Mouse (Mus musculus) C2C12 (cell line): Measurements from ENCODE around the gene Clasp2. TPM values are rescaled to one million over a fixed set of nuclear protein-coding genes. Genes with fewer than 3 reads are reported as not detected.
"Not testable (repeated sequence)": the region's sequence is repeated elsewhere in the genome, so short reads cannot be mapped to it uniquely, and the experiment has no call there.

Source experiments
- H3K27me3 ChIP-seq: one replicate; pipeline ENCODE4 v1.6.1; 2011; ENCODE audit not compliant: control insufficient read depth, insufficient read depth, insufficient read length
- H3K36me3 ChIP-seq: one replicate; pipeline ENCODE4 v1.6.1; 2011; ENCODE audit not compliant: control insufficient read depth, insufficient read depth
- H3K4me3 ChIP-seq: one replicate; pipeline ENCODE4 v1.5.1; 2011; ENCODE audit warnings: mild to moderate bottlenecking, control low read depth; ENCODE audit not compliant: poor library complexity, insufficient read depth, severe bottlenecking
- H3K79me2 ChIP-seq: one replicate; pipeline ENCODE4 v1.6.1; 2011; ENCODE audit not compliant: control insufficient read depth, insufficient read depth
- H3K79me3 ChIP-seq: one replicate; pipeline ENCODE4 v1.6.1; 2011; ENCODE audit warnings: low read depth, control low read depth
- H3ac ChIP-seq: one replicate; pipeline ENCODE3; 2011; ENCODE audit warnings: low read depth; ENCODE audit not compliant: control insufficient read depth, insufficient read length
- CEBPB ChIP-seq: IDR thresholded peaks from one replicate; pipeline ENCODE4 v1.6.1; 2011; ENCODE audit warnings: low read depth, mild to moderate bottlenecking, control low read depth, moderate library complexity
- CTCF ChIP-seq: IDR thresholded peaks from one replicate; pipeline ENCODE4 v1.5.1; 2011; ENCODE audit not compliant: control insufficient read depth, insufficient read depth, insufficient read length
- FOSL1 ChIP-seq: IDR thresholded peaks from one replicate; pipeline ENCODE4 v1.8.0; 2011; ENCODE audit warnings: mild to moderate bottlenecking, low read length; ENCODE audit not compliant: poor library complexity, insufficient read depth, severe bottlenecking
- MAX ChIP-seq: IDR thresholded peaks from one replicate; pipeline ENCODE4 v1.6.1; 2011; ENCODE audit warnings: mild to moderate bottlenecking, control low read depth
- MYOD1 ChIP-seq: IDR thresholded peaks from one replicate; pipeline ENCODE4 v1.6.1; 2011; ENCODE audit warnings: low read depth; ENCODE audit not compliant: control insufficient read depth, insufficient read length
- MYOG ChIP-seq: IDR thresholded peaks from one replicate; pipeline ENCODE4 v1.6.1; 2011; ENCODE audit not compliant: control insufficient read depth, insufficient read length; ENCODE audit errors: extremely low read depth
- USF1 ChIP-seq: IDR thresholded peaks from one replicate; pipeline ENCODE4 v1.6.1; 2011; ENCODE audit warnings: low read depth, mild to moderate bottlenecking, control low read depth, moderate library complexity
- polyA plus RNA-seq: library from polyadenylated mRNA; unstranded; fragments of >200 nt; fragmentation: generic; extraction: Trizol; gene quantifications from one replicate; pipeline ENCODE4 v1.2.1, GENCODE M21; 2012; ENCODE audit warnings: missing spikeins

The Clasp2 gene
- polyA plus RNA-seq, 1 experiment, result 8.8 TPM

- TF ChIP-seq MAX, result no peak
- no peak for TF ChIP-seq MYOD1
- TF ChIP-seq MYOG, result no peak
- TF ChIP-seq CEBPB, result no peak
- no peak for TF ChIP-seq CTCF
- no peak for TF ChIP-seq USF1
- TF ChIP-seq FOSL1, result no peak
- H3K4me3 ChIP-seq, result no peak overlapping the region
- no peak overlapping the region for H3ac ChIP-seq
- H3K79me3 ChIP-seq, result no peaks in the 10 kb centered on the region
- no peaks in the 10 kb centered on the region for H3K27me3 ChIP-seq
- H3K36me3 ChIP-seq, result peaks cover 20% of the 10 kb centered on the region
- H3K79me2 ChIP-seq, result no peaks in the 10 kb centered on the region
These were observed 122.2 kb downstream of the Clasp2 start for GRCm38 (mm10) chr9:113863370-113863999.

- no peak overlapping the region for H3ac ChIP-seq
- H3K79me2 ChIP-seq, result no peaks in the 10 kb centered on the region
- H3K27me3 ChIP-seq, result no peaks in the 10 kb centered on the region
- H3K36me3 ChIP-seq, result peaks cover 19% of the 10 kb centered on the region
- TF ChIP-seq FOSL1 (no peak), MAX (no peak), MYOD1 (no peak), MYOG (no peak), CTCF (no peak), CEBPB (no peak), USF1 (no peak)
- no peak overlapping the region for H3K4me3 ChIP-seq
- H3K79me3 ChIP-seq, result no peaks in the 10 kb centered on the region
These were observed 126.7 kb downstream of the Clasp2 start for GRCm38 (mm10) chr9:113867951-113868350.

- Histone ChIP-seq H3K4me3 (no peak overlapping the region), H3K27me3 (no peaks in the 10 kb centered on the region), H3ac (no peak overlapping the region), H3K79me2 (no peaks in the 10 kb centered on the region), H3K36me3 (peaks cover 25% of the 10 kb centered on the region), H3K79me3 (no peaks in the 10 kb centered on the region)
- no peak for TF ChIP-seq FOSL1
- TF ChIP-seq MYOD1, result no peak
- TF ChIP-seq USF1, result no peak
- no peak for TF ChIP-seq CEBPB
- TF ChIP-seq CTCF, result no peak
- TF ChIP-seq MYOG, result no peak
- no peak for TF ChIP-seq MAX
These were observed 153.6 kb downstream of the Clasp2 start for GRCm38 (mm10) chr9:113894903-113895302.

GRCm38 (mm10) chr9:113903136-113903535, 161.9 kb downstream of the Clasp2 start:
- Histone ChIP-seq H3K36me3 (peaks cover 47% of the 10 kb centered on the region), H3K4me3 (no peak overlapping the region)

GRCm38 (mm10) chr9:113904315-113904714, 163.0 kb downstream of the Clasp2 start:
- H3K79me3 ChIP-seq, H3K79me2 ChIP-seq, H3ac ChIP-seq, H3K27me3 ChIP-seq, H3K4me3 ChIP-seq: not testable (repeated sequence)
- peaks cover 50% of the 10 kb centered on the region for H3K36me3 ChIP-seq

More at GRCm38 (mm10) chr9:113903136-113903535, 161.9 kb downstream of the Clasp2 start:
- Histone ChIP-seq H3K79me3 (no peaks in the 10 kb centered on the region), H3K27me3 (no peaks in the 10 kb centered on the region), H3ac (no peak overlapping the region), H3K79me2 (no peaks in the 10 kb centered on the region)
- TF ChIP-seq MYOG, result no peak
- no peak for TF ChIP-seq CTCF
- no peak for TF ChIP-seq USF1
- TF ChIP-seq FOSL1, result no peak
- no peak for TF ChIP-seq MAX
- no peak for TF ChIP-seq MYOD1
- TF ChIP-seq CEBPB, result no peak

DNA sequence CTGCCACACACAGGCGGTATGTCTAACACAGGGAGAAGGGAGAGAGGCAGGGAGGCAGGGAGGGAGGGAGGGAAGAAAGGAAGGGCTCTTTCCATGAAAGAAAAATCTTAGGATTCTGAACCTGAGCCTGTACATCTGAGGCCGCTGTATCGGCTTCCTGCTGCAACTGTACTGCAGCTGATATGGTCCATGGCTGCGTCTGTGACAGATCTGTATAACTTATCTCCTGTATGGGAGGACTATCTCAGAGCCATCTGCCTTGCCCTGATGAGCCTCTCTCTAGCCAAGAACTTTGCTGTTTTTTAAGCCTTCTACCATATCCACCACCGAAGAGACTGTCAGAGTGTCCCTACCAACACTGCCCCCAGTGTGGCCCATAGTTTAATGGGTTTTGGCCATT, 174.5 kb downstream of the Clasp2 start:
- TF ChIP-seq CEBPB, result no peak
- no peak for TF ChIP-seq MAX
- TF ChIP-seq CTCF, result no peak
- no peak for TF ChIP-seq USF1
- no peak for TF ChIP-seq MYOD1
- TF ChIP-seq MYOG, result no peak

More for the DNA sequence above, 174.5 kb downstream of the Clasp2 start:
- H3K36me3 ChIP-seq, result no peaks in the 10 kb centered on the region
- H3K79me3 ChIP-seq, result no peaks in the 10 kb centered on the region
- H3K4me3 ChIP-seq, result no peak overlapping the region
- no peaks in the 10 kb centered on the region for H3K79me2 ChIP-seq
- H3K27me3 ChIP-seq, result no peaks in the 10 kb centered on the region
- no peak overlapping the region for H3ac ChIP-seq
